In genomic region chr5:37298370-37298769, GRCm38 (mm10) we compare ENCODE assay signal across 1 mouse cellular context.
A peak's percentile ranks its signal among the peaks of the same experiment; 100 is the strongest.
TF ChIP-seq lines count a peak whose summit lies in the region.

No protein-coding gene starts in this region.

TF ChIP-seq in CH12.LX, 34 proteins besides CTCF, POLR2A, EP300 and RAD21 (continued from another document):
- TF ChIP-seq ZC3H11A (IDR thresholded peaks at IDR 0.05; ENCODE audit: low read depth, low read length): peak; percentile 68
- TF ChIP-seq TBP (conservative IDR thresholded peaks at IDR 0.05; ENCODE audit: low read depth, low read length): no peak
- no peak for TF ChIP-seq UBTF (IDR thresholded peaks at IDR 0.05; ENCODE audit: low read depth, low read length)
- no peak for TF ChIP-seq IRF4 (IDR thresholded peaks at IDR 0.05; ENCODE audit: low read depth, low read length)
- no peak for TF ChIP-seq ETS1 (conservative IDR thresholded peaks at IDR 0.05; ENCODE audit: low read depth, low read length)
- TF ChIP-seq JUN (IDR thresholded peaks at IDR 0.05; ENCODE audit: insufficient read depth, low read depth, low read length): no peak
- TF ChIP-seq GABPA (IDR thresholded peaks at IDR 0.05; ENCODE audit: insufficient replicate concordance, low read depth, low read length): no peak
- no peak for TF ChIP-seq CHD2 (IDR thresholded peaks at IDR 0.05; ENCODE audit: low read length)
